Mouse (Mus musculus) CH12.LX (cell line): ENCODE measurements around the gene Fam71f1.

Source experiments
- ETS1 ChIP-seq: conservative IDR thresholded peaks from 2 replicates; pipeline ENCODE4 v1.6.1; 2012; ENCODE audit warnings: low read depth, mild to moderate bottlenecking, inconsistent platforms, low read length, improper control_type of control experiment, moderate library complexity
- HCFC1 ChIP-seq: IDR thresholded peaks from 2 replicates; pipeline ENCODE4 v1.6.1; 2012; ENCODE audit warnings: low read depth, mild to moderate bottlenecking, inconsistent platforms, low read length, improper control_type of control experiment
- MEF2A ChIP-seq: IDR thresholded peaks from 2 replicates; pipeline ENCODE4 v1.6.1; 2014; ENCODE audit warnings: low read depth, mild to moderate bottlenecking, inconsistent platforms, low read length, improper control_type of control experiment, borderline replicate concordance
- MXI1 ChIP-seq: IDR thresholded peaks from 2 replicates; pipeline ENCODE4 v1.6.1; 2011; ENCODE audit warnings: mild to moderate bottlenecking, low read depth, low read length, improper control_type of control experiment
- SIN3A ChIP-seq: IDR thresholded peaks from 2 replicates; pipeline ENCODE4 v1.6.1; 2012; ENCODE audit warnings: low read length, improper control_type of control experiment, inconsistent platforms
- TCF12 ChIP-seq: IDR thresholded peaks from 2 replicates; pipeline ENCODE4 v1.6.1; 2014; ENCODE audit warnings: low read depth, mild to moderate bottlenecking, inconsistent platforms, low read length, improper control_type of control experiment
- UBTF ChIP-seq: IDR thresholded peaks from 2 replicates; pipeline ENCODE4 v1.6.1; 2012; ENCODE audit warnings: low read depth, mild to moderate bottlenecking, inconsistent platforms, low read length, improper control_type of control experiment, moderate library complexity

DNA sequence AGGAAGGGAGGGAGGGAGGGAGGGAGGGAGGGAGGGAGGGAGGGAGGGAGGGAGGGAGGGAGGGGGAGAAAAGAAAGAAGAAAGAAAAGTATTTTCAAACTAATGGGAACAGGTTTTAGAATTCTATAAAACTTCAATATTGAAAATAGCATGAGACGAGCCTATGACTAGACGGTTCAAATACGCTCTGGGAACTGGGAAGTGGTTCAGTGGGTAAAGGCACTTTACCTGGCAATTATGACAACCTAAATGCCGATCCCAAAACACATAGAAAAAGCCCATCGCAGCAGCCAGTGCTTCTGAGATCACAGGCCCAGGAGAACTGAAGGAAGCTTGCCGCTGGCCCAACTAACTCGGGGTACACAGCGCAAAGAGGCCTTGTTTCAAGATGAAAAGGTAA lies 39.6 kb upstream of the Fam71f1 start, which contains the start of gene Fam71f2:
- no peak for TF ChIP-seq MEF2A
- TF ChIP-seq MXI1, result no peak
- TF ChIP-seq SIN3A, result no peak
- no peak for TF ChIP-seq ETS1
- TF ChIP-seq HCFC1, result no peak
- no peak for TF ChIP-seq UBTF
- no peak for TF ChIP-seq TCF12
